Mouse (Mus musculus) B cell, adult 2 months (primary cell): ENCODE data around the gene Sorbs1.

Source experiments
- DNase-seq, 2 experiments: peaks; one replicate each; pipeline ENCODE4 v3.0.0; 2022

Sorbs1 gene

GRCm38 (mm10) chr19:40512500-40513421 lies 818 bp downstream of the Sorbs1 start:
- DNase-seq, result peak; percentile 61

DNA sequence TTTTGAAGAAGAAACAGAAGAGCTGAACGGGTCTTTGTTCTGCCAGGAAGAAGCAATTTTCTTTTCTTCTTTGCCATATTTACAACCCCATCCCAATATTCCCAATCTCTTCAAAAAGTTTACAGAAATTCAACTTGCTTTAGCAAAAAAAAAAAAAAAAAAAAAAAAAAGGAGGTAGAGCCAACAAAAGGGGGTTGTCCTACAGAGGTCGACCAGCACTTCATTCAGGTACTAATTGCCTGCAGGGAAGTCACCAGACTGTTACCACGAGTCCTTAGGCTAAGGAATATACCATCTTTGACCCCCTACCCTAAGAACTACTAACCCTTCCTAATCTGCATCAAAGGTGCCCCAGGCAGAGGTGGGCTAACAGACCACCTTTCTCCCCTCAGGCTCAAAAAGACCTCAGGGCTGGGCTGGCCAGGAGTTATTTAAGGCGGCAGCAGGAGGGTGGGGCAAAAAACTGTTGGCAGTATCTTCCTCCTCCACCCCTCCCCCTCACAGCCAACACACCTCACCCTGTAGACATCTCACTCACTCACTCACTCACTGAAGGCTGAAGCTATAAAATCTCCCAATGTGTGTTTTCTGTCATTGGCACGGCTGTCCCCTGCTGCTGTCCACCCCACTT lies 1.8 kb downstream of the Sorbs1 start:
- DNase-seq, result peak; percentile 11 to 19

DNA sequence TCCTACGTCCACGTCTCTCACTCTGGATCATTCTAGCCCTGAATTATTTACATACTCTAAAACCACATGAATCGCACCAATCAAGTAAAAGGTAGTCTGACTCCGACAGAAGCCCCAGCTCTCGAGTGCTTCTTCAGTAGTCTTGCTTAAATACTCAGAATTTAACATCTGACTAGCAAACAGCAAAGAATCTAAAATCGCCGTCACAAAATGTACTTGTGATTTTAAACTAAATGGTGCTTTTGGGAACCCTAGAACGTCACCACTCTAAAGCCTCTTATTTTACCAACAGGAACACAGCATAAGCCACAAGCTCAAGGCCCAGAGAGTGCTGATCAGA lies 2.5 kb downstream of the Sorbs1 start:
- DNase-seq, result no peak

DNA sequence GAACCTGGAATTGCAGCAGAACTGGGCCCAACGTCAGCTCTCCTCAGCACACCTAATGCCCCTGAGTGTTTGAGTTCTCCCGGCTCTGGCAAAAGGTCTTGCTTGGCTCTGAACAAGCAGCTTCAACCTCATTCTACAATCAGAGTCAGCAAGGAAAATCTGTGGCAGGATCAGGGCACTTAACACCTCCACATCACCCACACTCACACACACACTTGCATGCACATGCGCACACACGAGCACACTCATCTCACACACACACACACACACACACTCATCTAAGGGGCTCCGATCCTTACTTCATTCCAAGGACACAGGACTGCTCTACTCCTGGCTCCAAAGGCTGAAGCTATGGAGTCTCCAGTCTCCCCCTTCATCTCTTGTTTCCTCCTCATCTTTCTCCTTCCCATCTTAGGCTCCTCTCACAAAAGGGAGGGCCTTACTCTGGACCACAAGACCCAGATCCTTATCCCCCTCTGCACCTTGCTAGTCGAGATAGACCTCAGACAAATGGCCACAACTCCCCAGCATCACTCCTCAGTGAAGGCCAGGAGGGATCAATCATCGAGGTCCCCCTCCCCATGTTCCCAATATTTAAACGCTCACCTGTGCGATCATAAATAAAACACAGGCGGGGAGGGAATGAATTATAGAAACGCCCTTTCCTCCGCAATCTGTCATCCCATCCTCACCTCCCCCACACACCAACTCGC lies 3.0 kb downstream of the Sorbs1 start:
- DNase-seq, result no peak

- DNase-seq, result no peak
Measured at GRCm38 (mm10) chr19:40509274-40509673, 4.3 kb downstream of the Sorbs1 start.

- DNase-seq, result peak in 1 of 2 experiments; percentile 9
Measured at GRCm38 (mm10) chr19:40508851-40509250, 4.7 kb downstream of the Sorbs1 start.

- no peak for DNase-seq
Measured at GRCm38 (mm10) chr19:40506965-40507364, 6.6 kb downstream of the Sorbs1 start.

GRCm38 (mm10) chr19:40504336-40504735 lies 9.2 kb downstream of the Sorbs1 start:
- no peak for DNase-seq

DNA sequence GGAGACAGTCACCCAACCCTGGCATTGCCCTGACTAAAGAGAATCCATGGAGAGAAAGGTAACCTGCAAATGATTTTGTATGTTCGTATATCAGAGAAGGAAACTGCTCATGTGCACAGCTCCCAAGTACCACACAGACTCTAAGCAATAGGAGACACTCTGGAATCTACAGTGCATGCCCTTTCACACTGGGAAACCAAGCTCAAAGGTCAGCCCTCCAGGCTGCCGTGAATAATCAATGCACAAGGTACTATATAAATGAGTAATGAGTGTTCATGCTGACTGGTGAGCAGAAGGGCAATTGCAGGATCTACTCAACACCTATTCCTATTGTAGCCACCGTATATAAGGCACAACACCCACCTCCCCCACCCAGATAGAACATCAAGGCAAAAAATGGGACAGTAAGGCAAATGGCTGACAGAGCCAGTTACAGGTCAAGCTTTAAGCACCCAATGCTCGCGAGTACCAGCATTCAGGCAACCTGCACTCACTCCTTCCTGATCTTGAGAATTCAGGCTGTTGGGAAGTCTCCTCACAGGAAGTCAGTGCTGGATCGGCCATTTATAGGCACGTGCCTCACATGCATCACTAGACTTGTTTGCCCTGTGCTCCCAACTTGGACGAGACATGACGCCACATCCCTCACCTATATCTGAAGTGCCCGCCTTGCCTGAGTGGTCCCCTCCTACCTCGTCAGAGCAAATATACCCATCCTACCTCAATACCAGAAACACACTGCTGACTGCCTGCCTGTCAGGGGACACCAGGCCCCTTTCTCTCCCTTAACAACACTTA lies 13.4 kb downstream of the Sorbs1 start:
- no peak for DNase-seq

DNA sequence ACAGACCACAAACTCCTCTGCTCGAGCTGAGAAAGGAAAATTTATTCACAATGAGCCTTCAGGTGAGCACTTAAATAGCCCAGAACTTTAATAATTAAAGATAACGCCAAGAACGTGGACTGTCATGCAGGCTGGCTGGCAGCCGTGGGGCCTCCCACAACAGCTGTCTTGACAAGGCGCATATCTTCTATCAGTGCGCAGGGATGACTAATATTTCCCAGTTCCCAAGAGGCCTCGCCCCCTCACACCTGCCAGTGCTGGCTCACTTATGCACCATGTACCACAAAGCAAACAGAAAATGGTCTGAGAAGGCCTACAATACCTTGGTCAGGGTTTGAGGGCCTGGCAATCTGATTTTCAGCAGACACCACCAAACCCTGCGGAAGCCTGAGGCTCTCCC lies 14.4 kb downstream of the Sorbs1 start:
- DNase-seq, result no peak

GRCm38 (mm10) chr19:40498162-40498725 lies 15.3 kb downstream of the Sorbs1 start:
- DNase-seq, result no peak

DNA sequence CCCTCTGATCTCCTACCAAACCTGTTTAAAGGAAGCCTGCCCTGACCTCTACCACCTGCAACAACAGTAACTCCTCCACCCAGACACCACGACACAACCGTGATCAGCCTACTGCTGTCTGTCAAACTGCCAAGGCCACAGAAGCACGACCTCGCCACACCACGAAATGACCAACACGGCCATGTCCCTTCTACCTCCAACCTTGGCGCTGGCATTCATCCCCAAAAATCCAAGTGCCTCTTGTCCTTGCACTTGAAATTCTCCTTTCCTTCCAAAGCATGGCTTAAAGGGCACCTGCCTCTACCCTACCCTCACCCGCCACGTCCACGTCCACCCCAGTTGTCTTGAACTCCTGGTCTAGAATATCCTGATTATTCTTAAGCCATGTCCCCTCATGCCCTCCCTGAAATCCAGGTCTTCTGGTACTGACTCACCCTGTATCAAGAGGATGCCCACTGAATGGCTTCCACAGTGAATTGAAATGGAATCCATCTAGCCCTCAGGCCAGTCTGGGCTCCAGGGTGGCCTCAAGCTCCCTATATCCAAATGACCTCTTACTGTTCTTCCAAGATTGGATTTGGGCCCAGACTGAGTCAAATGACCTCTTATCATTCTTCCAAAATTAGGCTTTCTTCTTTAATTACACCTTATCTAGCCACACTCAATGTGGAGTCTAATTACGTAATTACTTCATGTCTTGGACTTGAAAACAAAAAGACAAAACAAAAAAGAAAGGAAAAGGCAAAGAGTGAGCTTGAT lies 16.9 kb downstream of the Sorbs1 start:
- DNase-seq, result no peak

- DNase-seq, result no peak
Measured at GRCm38 (mm10) chr19:40496071-40496470, 17.5 kb downstream of the Sorbs1 start.

DNA sequence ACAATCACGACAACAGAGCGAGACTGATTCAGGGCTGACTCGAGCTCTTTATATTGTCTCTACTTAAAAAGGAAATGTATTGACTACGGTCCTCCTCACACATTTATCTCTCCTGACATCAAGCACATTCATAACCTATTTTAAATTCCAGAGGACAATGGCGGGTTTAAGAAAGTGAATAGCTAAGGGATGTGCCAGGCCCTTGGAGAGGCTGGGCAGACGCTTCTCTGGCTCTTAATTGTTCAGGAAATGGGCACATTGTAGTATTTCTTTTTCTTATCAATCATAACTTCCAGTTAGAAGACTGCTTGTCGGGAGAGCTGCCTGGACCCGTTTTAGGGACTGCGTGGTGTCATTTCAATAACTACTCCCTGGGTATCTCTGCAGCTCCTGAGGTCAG lies 20.7 kb downstream of the Sorbs1 start:
- no peak for DNase-seq

DNA sequence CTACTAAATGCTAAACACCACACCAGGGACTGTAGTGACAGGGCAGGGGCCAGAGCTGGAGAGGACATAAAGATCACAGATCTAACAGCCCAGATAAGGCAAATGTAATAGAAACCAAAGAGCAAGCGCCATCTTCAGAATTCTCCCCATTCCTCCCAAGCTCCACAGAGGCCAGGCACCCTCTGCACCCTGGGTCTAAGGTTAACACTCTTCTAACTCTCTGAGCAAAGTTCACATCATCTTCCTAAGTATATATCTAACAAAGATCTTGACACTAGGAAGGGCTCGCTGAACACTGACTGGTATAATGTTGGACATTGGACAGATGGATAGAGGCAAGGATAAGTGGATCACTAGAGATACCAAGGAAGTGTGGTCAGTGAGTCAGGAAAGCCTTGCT lies 22.1 kb downstream of the Sorbs1 start:
- DNase-seq, result no peak

- no peak for DNase-seq
Measured at GRCm38 (mm10) chr19:40490765-40491164, 22.8 kb downstream of the Sorbs1 start.

DNA sequence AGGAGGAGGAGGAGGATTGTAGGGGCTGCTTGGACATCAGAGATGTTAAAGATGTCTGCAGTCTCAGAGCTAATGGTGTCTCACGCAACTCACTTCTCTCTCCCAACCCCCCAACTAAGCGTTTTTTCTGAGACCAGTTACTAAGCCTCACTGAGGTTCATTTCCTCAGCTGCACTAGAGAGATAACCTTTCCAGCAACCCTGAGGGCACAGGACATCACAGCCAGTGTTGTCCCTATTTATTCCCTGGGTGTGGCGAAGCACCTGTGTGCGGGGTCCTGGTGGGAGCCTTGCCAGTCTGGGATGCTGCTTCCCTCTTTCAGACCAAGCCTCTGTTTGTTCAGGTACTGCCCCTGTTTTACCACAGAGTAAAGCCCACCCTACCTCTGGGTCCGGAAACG lies 23.9 kb downstream of the Sorbs1 start:
- no peak for DNase-seq

- DNase-seq, result no peak
Measured at GRCm38 (mm10) chr19:40488853-40489454, 24.6 kb downstream of the Sorbs1 start.

DNA sequence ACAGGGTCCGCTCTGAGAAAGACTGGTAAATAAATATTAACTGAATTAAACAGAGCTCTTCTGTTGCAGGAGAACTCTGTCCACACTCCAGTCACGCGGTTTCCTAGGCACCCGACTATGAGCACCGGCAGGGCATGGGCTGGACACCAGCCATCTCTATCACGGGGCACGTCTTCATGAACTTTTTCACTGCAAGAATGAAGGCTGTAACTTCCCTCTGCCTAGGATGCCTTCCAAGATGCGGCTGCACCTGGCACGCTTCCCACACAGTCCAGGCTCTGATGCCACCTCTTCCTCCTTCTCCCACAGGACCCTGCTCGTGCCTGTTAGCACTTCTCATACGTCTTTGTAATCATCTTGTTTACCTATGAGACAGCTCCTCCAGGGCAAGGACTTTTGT lies 26.0 kb downstream of the Sorbs1 start:
- no peak for DNase-seq

- no peak for DNase-seq
Measured at GRCm38 (mm10) chr19:40481115-40481514, 32.5 kb downstream of the Sorbs1 start.

DNA sequence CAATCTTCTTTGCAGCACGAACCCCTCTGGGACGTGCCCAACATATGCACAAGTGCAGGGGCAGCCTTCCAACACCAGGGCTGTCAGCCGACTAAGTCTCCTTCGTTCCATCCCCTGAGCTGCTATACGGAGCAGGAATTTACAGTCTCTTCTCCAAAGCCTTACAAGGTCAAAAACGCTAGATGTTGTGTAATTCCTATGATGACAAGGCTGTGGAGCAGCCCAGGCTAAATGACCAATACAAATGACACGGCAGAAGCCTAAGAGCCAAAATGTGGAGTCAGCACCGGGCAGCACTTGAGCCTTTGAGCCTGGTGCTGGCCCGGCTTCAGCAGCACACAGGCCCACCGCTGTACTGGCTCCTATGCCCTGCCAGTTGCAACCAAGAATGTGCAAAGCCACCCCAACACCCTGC lies 35.4 kb downstream of the Sorbs1 start:
- DNase-seq, result no peak
